Mouse (Mus musculus) intestine, embryonic 15.5 days (tissue): Measurements from ENCODE around the gene Ddx21. TPM values are rescaled to one million over a fixed set of nuclear protein-coding genes. Genes with fewer than 3 reads are reported as not detected.

Experiments
- ATAC-seq: fragments of 200-750 bp; cut with Nextera tagmentation; 2 replicates; pipeline ENCODE4 v1.8.0; 2017; ENCODE audit warnings: moderate TSS enrichment, moderate library complexity
- H3K27ac ChIP-seq: fragments of 300-500 bp; sonication (generic); 2 replicates; pipeline ENCODE4 v1.5.1; 2015; ENCODE audit warnings: mild to moderate bottlenecking, inconsistent platforms
- H3K27me3 ChIP-seq: fragments of 300-500 bp; sonication (generic); replicated peaks from 2 replicates; pipeline ENCODE4 v1.6.1; 2015; ENCODE audit warnings: inconsistent platforms
- H3K36me3 ChIP-seq: fragments of 300-500 bp; sonication (generic); 2 replicates; pipeline ENCODE4 v1.6.1; 2015; ENCODE audit warnings: inconsistent platforms
- H3K4me1 ChIP-seq: fragments of 300-500 bp; sonication (generic); replicated peaks from 2 replicates; pipeline ENCODE4 v1.6.1; 2015; ENCODE audit warnings: inconsistent platforms
- H3K4me2 ChIP-seq: fragments of 300-500 bp; sonication (generic); replicated peaks from 2 replicates; pipeline ENCODE4 v1.6.1; 2015; ENCODE audit warnings: mild to moderate bottlenecking, inconsistent platforms
- H3K4me3 ChIP-seq: fragments of 300-500 bp; sonication (generic); replicated peaks from 2 replicates; pipeline ENCODE4 v1.5.1; 2015; ENCODE audit warnings: inconsistent platforms
- H3K9ac ChIP-seq: fragments of 300-500 bp; sonication (generic); 2 replicates; pipeline ENCODE4 v1.6.1; 2015; ENCODE audit warnings: inconsistent platforms
- H3K9me3 ChIP-seq: fragments of 300-500 bp; sonication (generic); 2 replicates; pipeline ENCODE4 v1.6.1; 2016; ENCODE audit warnings: inconsistent platforms
- WGBS: fragments of 180-500 bp; shearing (Covaris S2); methylation state at CpG from one replicate; pipeline ENCODE4 v1.1.7; 2015; 5-methylcytosine and 5-hydroxymethylcytosine counted together
- polyA plus RNA-seq: library from polyadenylated mRNA; unstranded; fragments of >200 nt; fragmentation: Nextera tagmentation; extraction: Ambion mirVana; gene quantifications from 2 replicates; pipeline ENCODE4 v1.2.1, GENCODE M21; 2015

Gene Ddx21
- polyA plus RNA-seq, 1 experiment from 2014 or later = 22.1 TPM

DNA sequence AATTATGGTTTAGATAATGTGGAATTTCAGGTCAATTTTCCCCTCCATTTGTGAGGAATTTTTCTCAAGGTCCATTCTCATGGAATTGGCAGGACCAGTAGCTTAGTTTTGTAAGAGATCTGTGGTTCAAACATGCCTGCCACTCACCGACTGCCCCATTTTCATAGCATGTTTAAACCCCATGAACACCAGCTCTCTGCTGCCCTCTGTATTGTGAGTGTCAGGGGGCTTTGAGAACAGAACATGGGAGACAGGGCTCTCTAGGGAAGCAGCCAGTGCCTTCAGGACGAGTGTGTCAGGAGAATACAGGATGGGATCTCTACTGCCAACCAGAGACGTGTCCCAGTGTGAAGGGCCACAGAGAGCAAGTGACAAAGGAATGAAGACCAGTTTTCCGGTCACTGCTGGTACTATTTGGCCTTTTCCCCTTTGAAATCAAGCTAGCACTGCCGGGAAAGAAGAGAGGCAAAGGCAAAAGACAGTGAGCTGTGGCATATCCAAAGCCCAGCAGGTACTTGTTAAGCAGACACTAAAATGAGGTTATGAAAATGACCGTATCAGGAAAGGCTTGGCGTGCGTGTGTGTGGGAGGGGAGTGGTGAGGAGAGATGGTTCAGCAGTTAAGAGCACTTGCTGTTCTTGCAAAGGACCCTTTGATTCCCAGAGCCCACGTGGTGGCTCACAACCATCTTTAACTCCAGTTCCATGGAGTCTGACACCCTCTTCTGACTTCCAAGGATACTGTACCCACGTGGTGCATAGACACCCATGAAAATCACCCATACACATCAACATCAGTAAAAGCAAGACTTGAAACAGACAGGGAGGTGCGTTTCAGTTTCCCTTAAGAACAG lies 46.1 kb downstream of the Ddx21 start:
- ATAC-seq = no peak
- no peak overlapping the region for H3K4me2 ChIP-seq
- H3K9ac ChIP-seq = no peak overlapping the region
- H3K9me3 ChIP-seq = no peaks in the 10 kb centered on the region
- H3K4me1 ChIP-seq = no peaks in the 10 kb centered on the region
- WGBS = 75% methylated on average over 11 of the region's 11 CpGs
- H3K27me3 ChIP-seq = no peaks in the 10 kb centered on the region
- H3K4me3 ChIP-seq = no peak overlapping the region
- H3K36me3 ChIP-seq = peaks cover 18% of the 10 kb centered on the region
- H3K27ac ChIP-seq = no peak overlapping the region

DNA sequence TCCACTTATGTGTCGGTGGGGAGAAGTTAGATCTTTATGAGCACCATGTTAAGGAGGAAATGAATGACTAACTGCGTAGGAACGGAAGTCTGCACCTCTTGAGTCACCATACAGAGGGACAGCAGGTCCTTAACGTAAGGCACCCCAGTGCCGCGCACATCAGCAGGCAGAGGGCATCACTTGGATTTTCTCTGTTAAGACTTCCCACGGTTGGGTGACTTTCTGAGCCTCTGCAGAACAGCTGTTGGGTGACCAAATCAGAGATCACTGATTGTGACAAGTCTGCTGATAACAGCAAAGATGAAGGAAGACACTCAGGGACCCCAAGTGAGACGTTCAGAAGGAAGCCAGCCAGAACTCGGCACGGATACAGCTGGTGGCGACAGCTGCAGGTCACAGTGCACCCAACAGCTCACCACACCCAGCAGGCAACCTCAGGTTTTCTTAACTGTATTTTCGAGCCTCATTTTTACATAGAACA lies 48.4 kb downstream of the Ddx21 start:
- peaks cover 7% of the 10 kb centered on the region for H3K36me3 ChIP-seq
- no peaks in the 10 kb centered on the region for H3K4me1 ChIP-seq
- no peaks in the 10 kb centered on the region for H3K27me3 ChIP-seq
- H3K27ac ChIP-seq = no peak overlapping the region
- no peak overlapping the region for H3K4me2 ChIP-seq
- no peaks in the 10 kb centered on the region for H3K9me3 ChIP-seq
- H3K9ac ChIP-seq = no peak overlapping the region
- 76% methylated on average over 12 of the region's 12 CpGs for WGBS
- H3K4me3 ChIP-seq = no peak overlapping the region
- ATAC-seq = no peak

DNA sequence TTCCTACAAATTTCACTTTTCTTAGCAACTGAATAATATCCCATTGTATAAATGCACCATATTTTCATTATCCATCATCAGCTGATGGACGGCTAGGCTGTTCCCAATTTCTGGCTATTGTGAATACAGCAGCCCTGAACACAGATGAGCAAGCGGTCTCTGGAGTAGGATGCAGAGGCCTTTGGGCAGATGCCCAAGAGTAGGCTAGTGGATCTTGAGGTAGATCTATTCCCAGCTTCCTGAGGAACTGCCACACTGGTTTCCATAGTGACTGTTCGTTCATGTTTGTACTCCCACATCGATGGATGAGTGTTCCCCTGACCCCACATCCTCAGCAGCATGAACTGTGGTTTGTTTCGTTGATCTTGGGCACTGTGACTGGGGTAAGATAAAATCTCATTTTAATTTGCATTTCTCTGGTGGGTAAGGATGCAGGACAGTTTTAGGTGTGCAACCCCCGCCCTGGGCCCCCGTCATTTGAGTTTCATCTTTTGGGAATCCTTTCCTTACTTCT lies 51.2 kb downstream of the Ddx21 start:
- no peaks in the 10 kb centered on the region for H3K4me1 ChIP-seq

DNA sequence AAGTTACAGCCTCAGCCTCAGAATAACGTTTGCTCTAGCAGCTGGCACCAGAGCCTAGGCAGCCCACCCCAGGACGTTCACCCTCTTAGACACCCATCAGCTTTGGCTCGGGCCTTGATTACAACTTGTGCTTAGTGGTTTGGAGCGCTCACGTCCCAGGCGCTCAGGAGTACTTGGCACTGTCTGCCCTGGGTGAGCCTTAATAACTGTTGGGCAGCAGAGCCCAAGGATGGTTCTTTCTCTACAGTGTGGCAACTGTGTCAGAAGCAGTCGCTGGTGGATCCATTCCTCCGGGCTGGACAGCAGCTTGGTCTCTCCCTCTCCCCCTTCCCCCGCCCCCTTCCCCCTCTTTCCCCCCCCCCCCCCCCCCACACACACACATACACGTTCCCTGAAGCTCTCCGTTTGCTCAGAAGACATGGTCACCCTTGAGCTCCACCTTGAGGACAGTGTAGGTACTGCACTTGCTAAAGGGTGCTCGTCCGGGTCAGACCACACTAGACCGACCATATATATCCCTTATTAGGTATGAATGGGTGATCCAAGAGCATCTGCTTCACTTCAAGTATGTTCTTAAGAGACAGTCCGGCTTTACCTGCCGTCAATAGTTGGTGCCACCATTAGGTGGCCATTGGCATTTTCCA lies 52.4 kb downstream of the Ddx21 start:
- Histone ChIP-seq H3K36me3 (no peaks in the 10 kb centered on the region), H3K9ac (no peak overlapping the region), H3K4me3 (no peak overlapping the region), H3K27ac (no peak overlapping the region), H3K9me3 (no peaks in the 10 kb centered on the region), H3K4me1 (no peaks in the 10 kb centered on the region), H3K4me2 (no peak overlapping the region), H3K27me3 (no peaks in the 10 kb centered on the region)
- ATAC-seq = peak; percentile 43
- 34% methylated on average over 14 of the region's 16 CpGs for WGBS

More for the DNA sequence above, 51.2 kb downstream of the Ddx21 start:
- Histone ChIP-seq H3K36me3 (no peaks in the 10 kb centered on the region), H3K9me3 (no peaks in the 10 kb centered on the region), H3K4me3 (no peak overlapping the region), H3K27me3 (no peaks in the 10 kb centered on the region), H3K27ac (no peak overlapping the region), H3K9ac (no peak overlapping the region), H3K4me2 (no peak overlapping the region)
- no peak for ATAC-seq
- 76% methylated on average over 7 of the region's 7 CpGs for WGBS

DNA sequence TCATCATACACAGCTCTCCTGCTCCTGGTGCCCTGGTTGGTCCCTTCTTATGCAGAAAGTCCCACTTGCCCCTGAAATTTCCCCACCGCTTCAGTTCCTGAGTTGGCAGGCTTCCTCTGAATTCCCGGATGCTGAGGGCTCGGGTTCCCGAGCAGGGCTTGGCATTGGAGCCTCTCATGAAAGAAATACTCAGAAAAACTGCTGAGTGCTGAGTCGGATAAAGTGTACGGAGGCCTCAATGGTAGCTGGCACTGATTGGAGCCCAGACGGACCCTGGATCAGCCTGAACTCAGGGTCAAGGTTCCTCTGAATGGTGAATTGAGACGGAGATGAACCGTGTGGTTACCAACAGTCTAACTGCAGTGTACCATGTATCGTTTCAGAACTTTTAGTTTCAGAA lies 55.6 kb downstream of the Ddx21 start:
- H3K36me3 ChIP-seq = no peaks in the 10 kb centered on the region
- no peaks in the 10 kb centered on the region for H3K4me1 ChIP-seq
- H3K27ac ChIP-seq = no peak overlapping the region
- ATAC-seq = no peak
- H3K9me3 ChIP-seq = no peaks in the 10 kb centered on the region
- no peak overlapping the region for H3K9ac ChIP-seq
- H3K4me3 ChIP-seq = no peak overlapping the region
- H3K27me3 ChIP-seq = no peaks in the 10 kb centered on the region
- H3K4me2 ChIP-seq = no peak overlapping the region
- WGBS = 78% methylated on average over 10 of the region's 10 CpGs

DNA sequence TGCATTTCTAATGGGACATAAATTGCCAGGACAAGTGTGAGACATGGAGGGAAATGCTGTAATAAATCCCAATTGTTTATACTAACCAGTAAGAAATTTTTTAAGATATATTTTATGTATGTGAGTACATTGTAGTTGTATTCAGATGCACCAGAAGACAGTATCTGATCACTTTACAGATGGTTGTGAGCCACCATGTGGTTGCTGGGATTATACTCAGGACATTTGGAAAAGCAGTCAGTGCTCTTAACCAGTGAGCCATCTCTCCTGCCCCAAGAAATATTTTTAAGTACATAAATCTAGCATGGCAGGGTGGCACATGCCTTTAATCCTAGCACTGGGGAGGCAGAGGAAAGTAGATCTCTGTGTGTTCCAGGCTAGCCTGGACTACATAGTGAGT lies 56.3 kb downstream of the Ddx21 start:
- no peak for ATAC-seq
- no peak overlapping the region for H3K9ac ChIP-seq
- H3K27me3 ChIP-seq = no peaks in the 10 kb centered on the region
- no peaks in the 10 kb centered on the region for H3K9me3 ChIP-seq
- H3K4me3 ChIP-seq = no peak overlapping the region
- no peaks in the 10 kb centered on the region for H3K36me3 ChIP-seq
- H3K27ac ChIP-seq = no peak overlapping the region
- H3K4me1 ChIP-seq = no peaks in the 10 kb centered on the region
- H3K4me2 ChIP-seq = no peak overlapping the region

DNA sequence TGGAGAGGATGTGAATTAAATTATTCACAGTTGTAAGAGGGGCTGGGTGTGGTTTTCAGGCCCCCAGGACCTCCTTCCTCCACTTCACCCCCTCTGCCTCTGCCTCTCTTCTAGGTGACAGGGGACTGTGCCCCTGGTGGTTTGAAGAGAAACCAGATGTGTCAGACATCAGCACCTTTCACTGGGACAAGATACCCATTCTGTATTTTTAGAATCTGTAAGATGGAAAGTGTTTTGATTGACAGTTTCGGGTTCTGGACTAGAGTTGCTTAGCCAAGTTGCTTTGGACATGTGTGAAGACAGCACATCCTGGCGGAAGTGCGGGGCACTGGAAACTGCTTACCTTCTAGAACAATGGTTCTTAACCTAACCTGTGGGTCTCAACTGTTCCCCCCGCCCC lies 57.8 kb downstream of the Ddx21 start:
- 88% methylated on average over 4 of the region's 4 CpGs for WGBS
- Histone ChIP-seq H3K4me2 (no peak overlapping the region), H3K27ac (no peak overlapping the region), H3K9me3 (no peaks in the 10 kb centered on the region), H3K4me1 (no peaks in the 10 kb centered on the region), H3K36me3 (no peaks in the 10 kb centered on the region), H3K27me3 (no peaks in the 10 kb centered on the region), H3K4me3 (no peak overlapping the region), H3K9ac (no peak overlapping the region)
- ATAC-seq = no peak

DNA sequence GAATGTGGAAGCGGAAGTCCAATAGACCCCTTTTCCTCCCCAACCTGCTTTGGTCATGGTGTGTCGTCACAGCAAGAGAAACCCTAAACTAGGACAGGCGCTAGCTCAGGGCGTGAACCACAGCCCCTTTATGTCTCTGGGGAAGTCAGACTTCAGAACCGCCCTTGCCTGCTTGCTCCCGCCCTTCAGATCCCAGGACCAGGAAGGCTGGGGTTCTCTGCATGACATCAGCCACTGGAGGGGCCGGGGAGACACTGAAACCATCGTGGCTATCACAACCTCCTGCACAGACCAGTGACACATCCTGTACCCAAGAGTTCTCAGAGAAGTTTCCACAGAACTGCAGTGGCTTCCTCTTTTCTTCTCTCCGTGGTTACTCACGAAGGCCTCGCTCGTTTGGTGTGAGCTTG lies 58.7 kb downstream of the Ddx21 start:
- Histone ChIP-seq H3K36me3 (no peaks in the 10 kb centered on the region), H3K27ac (no peak overlapping the region), H3K4me2 (no peak overlapping the region), H3K27me3 (no peaks in the 10 kb centered on the region), H3K9ac (no peak overlapping the region), H3K9me3 (no peaks in the 10 kb centered on the region), H3K4me3 (no peak overlapping the region), H3K4me1 (no peaks in the 10 kb centered on the region)
- 84% methylated on average over 12 of the region's 12 CpGs for WGBS
- no peak for ATAC-seq

DNA sequence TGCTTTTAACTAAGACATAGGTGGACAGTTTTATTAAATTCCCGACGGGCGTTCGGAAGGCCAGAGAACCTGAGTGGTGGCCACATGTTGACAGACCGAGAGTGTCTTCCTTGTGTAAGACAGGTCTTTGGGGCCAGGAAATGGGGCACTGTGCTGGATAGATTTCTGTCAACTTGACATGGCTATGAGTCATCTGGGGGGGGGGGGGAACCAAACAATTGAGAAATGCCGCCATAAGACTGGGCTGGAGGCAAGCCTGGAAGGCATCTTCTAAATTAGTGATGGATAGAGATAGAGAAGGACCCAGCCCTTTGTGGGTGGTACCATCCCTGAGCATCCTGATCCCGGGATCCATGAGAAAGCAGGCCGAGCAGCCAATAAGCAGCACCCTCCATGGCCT lies 59.2 kb downstream of the Ddx21 start:
- Histone ChIP-seq H3K4me2 (no peak overlapping the region), H3K4me3 (no peak overlapping the region), H3K36me3 (no peaks in the 10 kb centered on the region), H3K9me3 (no peaks in the 10 kb centered on the region), H3K27ac (no peak overlapping the region), H3K27me3 (no peaks in the 10 kb centered on the region), H3K9ac (no peak overlapping the region), H3K4me1 (no peaks in the 10 kb centered on the region)
- WGBS = 92% methylated on average over 8 of the region's 8 CpGs
- no peak for ATAC-seq

DNA sequence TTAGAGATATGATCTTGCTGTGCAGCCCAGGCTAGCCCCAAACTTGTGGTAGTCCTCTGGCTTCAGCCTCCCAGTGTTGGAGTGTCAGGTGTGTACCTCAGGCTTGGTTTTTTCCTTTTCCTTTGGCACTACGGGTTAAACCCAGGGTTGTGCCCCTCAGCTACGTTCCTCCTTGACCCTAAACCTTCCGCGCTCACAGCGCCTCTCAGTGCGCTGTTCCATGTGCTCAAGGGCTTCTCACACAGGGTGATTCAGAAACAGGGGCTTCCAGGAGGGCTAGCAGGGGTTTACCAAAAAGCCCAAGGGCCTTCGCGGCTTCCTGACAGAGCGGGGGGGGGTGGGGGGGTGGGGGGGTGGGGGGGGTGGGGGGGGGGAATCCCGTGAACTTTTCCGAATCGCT lies 59.6 kb downstream of the Ddx21 start:
- no peaks in the 10 kb centered on the region for H3K9me3 ChIP-seq
- WGBS = 90% methylated on average over 12 of the region's 12 CpGs
- no peak overlapping the region for H3K27ac ChIP-seq
- H3K4me2 ChIP-seq = no peak overlapping the region
- no peak overlapping the region for H3K4me3 ChIP-seq
- H3K36me3 ChIP-seq = no peaks in the 10 kb centered on the region
- H3K27me3 ChIP-seq = no peaks in the 10 kb centered on the region
- H3K4me1 ChIP-seq = no peaks in the 10 kb centered on the region
- H3K9ac ChIP-seq = no peak overlapping the region
- no peak for ATAC-seq

DNA sequence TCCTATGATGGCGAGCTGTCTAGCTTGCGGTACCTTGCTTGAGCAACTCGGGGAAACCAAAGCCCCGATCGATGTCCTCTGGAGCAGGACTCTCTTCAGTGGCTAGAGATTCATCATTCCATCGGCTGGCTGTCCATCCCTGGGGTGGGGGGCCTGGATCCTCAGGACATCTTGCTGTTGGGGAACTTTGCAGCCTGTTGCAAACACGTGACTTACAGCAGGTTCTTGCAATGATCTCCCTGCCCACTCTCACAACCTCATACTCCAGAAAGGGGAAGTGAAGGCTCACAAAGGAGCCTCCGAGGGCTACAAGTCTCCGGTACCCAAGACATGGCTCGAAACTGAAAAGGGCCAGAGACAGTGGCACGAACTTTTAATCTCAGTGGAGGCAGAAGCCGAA lies 60.6 kb downstream of the Ddx21 start:
- ATAC-seq = no peak
- WGBS = 91% methylated on average over 12 of the region's 12 CpGs
- H3K4me1 ChIP-seq = no peaks in the 10 kb centered on the region
- no peak overlapping the region for H3K9ac ChIP-seq
- H3K27ac ChIP-seq = no peak overlapping the region
- no peak overlapping the region for H3K4me2 ChIP-seq
- no peak overlapping the region for H3K4me3 ChIP-seq
- H3K36me3 ChIP-seq = no peaks in the 10 kb centered on the region
- no peaks in the 10 kb centered on the region for H3K27me3 ChIP-seq
- H3K9me3 ChIP-seq = no peaks in the 10 kb centered on the region

DNA sequence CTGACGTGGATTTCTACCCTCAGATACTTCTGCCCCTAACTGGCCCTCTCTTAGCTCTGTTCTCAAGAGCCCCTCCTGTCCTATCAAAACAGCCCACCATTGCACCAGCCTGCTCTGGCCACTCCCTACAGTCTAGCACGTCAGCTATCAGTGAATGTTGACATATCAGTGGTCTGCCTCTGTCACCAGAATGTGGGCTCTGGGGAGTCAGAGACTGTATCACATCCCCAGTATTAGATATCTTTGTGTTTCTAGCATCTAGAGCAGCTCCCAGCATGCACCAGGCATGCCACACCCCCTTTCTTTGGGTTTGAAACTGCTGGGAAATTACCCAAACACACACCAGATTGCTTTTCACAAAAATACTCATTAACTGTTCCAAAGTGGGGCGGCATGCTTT lies 61.3 kb downstream of the Ddx21 start:
- no peaks in the 10 kb centered on the region for H3K36me3 ChIP-seq
- H3K9me3 ChIP-seq = no peaks in the 10 kb centered on the region
- ATAC-seq = no peak
- no peak overlapping the region for H3K9ac ChIP-seq
- H3K4me1 ChIP-seq = no peaks in the 10 kb centered on the region
- WGBS = 58% methylated on average over 3 of the region's 3 CpGs
- no peak overlapping the region for H3K4me2 ChIP-seq
- no peak overlapping the region for H3K4me3 ChIP-seq
- no peak overlapping the region for H3K27ac ChIP-seq
- H3K27me3 ChIP-seq = no peaks in the 10 kb centered on the region

DNA sequence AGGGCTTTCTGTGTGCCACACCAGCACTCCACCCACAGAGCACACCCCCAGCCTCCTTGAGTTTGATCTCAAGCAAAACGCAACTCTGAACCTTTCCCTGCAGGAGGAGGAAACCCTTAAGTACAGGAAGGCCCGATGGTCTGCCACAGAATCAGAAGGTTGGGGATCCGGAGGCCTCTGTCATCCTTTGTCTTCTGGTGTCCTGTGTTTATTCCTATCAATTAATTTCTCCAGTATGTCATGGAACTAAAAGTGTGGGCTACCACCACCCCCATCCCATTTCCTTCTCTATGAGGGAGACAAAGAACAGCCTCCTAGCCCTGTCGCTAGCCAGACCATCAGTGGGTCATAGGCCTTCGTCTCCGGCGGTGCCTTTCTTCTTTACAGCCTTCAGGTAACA lies 67.6 kb downstream of the Ddx21 start:
- no peaks in the 10 kb centered on the region for H3K36me3 ChIP-seq
- H3K9me3 ChIP-seq = no peaks in the 10 kb centered on the region
- 76% methylated on average over 7 of the region's 7 CpGs for WGBS
- H3K4me1 ChIP-seq = no peaks in the 10 kb centered on the region
- no peak overlapping the region for H3K4me3 ChIP-seq
- H3K27me3 ChIP-seq = no peaks in the 10 kb centered on the region
- no peak overlapping the region for H3K4me2 ChIP-seq
- no peak overlapping the region for H3K9ac ChIP-seq
- H3K27ac ChIP-seq = no peak overlapping the region
- no peak for ATAC-seq
